Mouse (Mus musculus) testis, postnatal 10 days (tissue): ENCODE results near the gene 4930519G04Rik.
"Not testable (repeated sequence)": the region's sequence is repeated elsewhere in the genome, so short reads cannot be mapped to it uniquely, and the experiment has no call there.

Experiments used
- DNase-seq: peaks from one replicate; pipeline ENCODE4 v3.0.0; 2021; ENCODE audit warnings: low spot score

4930519G04Rik gene

GRCm38 (mm10) chr5:114913686-114914085 lies 60.2 kb downstream of the 4930519G04Rik start:
- no peak for DNase-seq

- no peak for DNase-seq
These were observed 61.4 kb downstream of the 4930519G04Rik start for GRCm38 (mm10) chr5:114914855-114915254.

DNA sequence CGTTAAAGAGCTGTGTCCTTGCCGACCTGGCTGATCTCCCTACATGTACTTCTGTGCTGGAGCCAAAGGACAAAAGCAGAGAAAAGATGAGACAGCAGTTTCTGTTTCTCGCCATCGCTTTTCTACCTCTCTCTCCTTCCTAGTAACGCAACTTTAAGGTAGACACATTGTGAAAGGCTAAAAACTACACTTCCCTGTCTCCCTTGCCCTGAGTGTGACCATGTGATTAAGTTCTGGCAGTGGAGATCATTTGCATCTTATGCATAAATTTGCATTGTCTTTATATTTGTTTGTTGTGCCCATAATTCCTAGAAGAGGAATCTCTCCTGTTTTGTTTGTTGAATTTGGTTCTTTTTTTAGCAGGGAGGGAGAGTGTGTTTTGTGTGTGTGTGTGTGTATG lies 62.4 kb downstream of the 4930519G04Rik start:
- DNase-seq, result no peak

GRCm38 (mm10) chr5:114916777-114917176 lies 63.3 kb downstream of the 4930519G04Rik start:
- DNase-seq, result no peak

DNA sequence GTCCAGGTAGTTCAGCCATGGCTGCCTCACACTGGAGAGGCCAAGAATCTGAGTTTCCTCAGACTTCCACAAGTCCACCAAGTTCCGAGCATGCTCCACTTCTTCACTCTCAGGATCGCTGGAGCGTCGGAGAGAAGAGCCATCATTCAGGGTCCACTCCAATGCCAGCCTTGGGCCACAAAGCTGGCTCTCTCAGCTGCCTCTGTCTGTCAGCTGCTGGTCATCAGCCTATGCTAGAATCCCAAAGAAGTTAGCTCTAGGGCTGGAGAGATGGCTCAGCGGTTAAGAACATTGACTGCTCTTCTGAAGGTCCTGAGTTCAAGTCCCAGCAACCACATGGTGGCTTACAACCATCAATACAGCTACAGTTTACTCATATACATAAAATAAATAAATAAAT lies 63.9 kb downstream of the 4930519G04Rik start:
- DNase-seq, result not testable (repeated sequence)

GRCm38 (mm10) chr5:114921551-114922365 lies 68.3 kb downstream of the 4930519G04Rik start:
- DNase-seq, result no peak

DNA sequence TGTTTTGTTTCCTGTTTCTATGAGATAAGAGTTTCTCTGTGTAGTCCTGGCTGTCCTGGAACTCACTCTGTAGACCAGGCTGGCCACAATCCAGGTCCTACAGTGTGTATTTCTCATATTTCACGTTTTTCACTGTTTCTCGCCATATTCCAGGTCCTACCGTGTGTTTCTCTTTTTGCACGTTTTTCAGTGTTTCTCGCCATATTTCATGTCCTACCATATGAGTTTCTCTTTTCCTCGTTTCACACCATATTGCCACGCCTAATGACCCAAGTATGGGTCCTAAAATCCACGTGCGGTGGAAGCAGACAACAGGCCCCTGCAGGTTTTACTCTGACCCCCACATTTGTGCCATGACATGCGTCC lies 68.9 kb downstream of the 4930519G04Rik start:
- DNase-seq, result no peak

DNA sequence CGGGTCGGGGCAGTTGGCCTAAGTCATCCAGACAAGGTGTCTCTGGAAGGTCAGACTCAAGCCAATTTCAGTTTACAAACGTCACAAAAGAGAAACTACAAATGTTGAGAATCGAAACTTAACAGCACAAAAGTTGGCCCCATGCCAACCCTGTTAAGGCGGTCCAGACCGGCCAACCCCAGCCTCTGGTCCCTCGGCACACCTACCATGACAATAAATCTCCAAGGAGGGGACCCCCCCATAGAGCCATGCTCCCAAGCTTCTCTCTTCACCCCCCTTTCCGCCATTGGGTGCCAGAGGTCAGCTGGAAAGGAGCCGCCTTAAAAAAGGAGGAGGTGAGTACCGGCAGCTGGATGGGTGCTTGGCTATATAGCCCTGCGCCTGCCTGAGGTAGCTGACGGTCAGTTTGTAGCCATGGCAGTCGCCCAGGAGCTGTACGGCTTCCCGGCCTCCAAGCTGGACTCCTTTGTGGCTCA lies 69.6 kb downstream of the 4930519G04Rik start, which contains the start of gene Oasl1:
Gene Oasl1 (plus strand): TSS at position 243 of the 476 bp plus-strand sequence.
- peak; percentile 80 for DNase-seq

DNA sequence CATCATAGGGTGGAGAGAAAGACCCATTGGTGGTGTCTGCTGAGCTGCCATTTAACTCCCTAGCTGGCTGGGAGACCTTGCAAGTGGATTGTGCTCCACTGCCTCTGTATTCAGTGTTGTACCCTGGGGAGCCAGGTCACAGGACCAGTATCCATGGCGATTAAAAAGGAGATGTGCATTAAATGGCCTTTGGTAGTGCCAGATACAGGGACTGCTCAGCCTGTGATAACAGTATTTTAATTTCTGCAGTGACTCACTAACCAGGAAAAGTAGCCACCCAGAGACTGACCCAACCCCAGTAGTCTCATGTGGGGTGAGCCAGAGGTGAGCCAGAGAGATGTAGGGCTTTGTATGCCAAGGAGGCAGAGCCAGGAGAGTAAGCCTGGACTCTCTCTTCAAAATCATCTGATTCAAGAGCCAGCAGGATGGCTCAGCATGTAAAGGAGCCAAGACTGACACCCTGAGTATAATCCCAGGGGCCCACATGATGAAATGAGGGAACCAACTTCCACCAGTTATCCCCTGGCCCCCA lies 72.8 kb downstream of the 4930519G04Rik start:
- DNase-seq, result no peak

DNA sequence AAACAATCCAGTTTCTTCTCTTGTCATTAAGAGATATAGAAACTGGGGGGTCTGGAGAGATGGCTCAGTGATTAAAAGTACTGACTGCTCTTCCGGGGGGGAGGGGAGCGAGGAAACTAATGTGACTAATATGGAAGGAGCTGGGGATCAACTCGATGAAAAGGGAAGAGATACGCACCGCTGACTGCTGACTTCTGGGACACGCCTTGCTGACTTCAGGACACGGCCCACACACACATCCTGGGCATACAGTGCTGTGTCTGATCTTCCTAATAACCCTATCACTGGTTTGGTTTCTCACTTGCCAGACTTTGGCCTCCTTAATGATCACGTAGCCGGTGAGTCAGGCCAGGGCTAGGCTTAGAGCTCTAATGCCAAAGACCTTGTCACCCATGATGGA lies 73.3 kb downstream of the 4930519G04Rik start:
- no peak for DNase-seq

DNA sequence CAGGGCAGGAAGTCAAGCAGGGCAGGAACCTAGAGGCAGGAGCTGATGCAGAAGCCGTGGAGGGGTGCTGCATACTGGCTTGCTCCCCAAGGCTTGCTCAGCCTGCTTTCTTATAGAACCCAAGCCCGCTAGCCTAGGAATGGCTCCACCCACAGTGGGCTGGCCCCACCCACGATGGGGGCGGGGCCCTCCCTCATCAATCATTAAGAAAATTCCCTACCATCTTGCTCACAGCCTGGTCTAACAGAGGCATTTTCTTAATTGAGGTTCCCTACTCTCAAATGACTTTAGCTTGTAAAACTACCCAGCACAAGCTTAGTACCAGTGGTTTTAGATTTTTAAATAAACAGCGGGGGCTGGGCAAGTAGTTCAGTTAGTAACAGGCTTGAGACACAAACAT lies 78.2 kb downstream of the 4930519G04Rik start:
- no peak for DNase-seq

GRCm38 (mm10) chr5:114933206-114933605 lies 79.7 kb downstream of the 4930519G04Rik start:
- DNase-seq, result no peak
